Mouse (Mus musculus) intestine, postnatal 0 days (tissue): ENCODE measurements around the gene 1500015O10Rik. TPM values are rescaled to one million over a fixed set of nuclear protein-coding genes. Genes with fewer than 3 reads are reported as not detected.
A peak's percentile ranks its signal among the peaks of the same experiment; 100 is the strongest.

Source experiments
- ATAC-seq: fragments of 200-750 bp; cut with Nextera tagmentation; 2 replicates; pipeline ENCODE4 v1.8.0; 2017; ENCODE audit warnings: mild to moderate bottlenecking, moderate TSS enrichment, moderate library complexity
- H3K27ac ChIP-seq: fragments of 300-500 bp; sonication (generic); 2 replicates; pipeline ENCODE4 v1.5.1; 2014; ENCODE audit warnings: mild to moderate bottlenecking, low read depth, low read length, moderate library complexity
- H3K27me3 ChIP-seq: fragments of 300-500 bp; sonication (generic); replicated peaks from 2 replicates; pipeline ENCODE4 v1.6.1; 2014; ENCODE audit warnings: low read length, mixed read lengths; ENCODE audit not compliant: control insufficient read depth, insufficient read depth
- H3K36me3 ChIP-seq: fragments of 300-500 bp; sonication (generic); 2 replicates; pipeline ENCODE4 v1.6.1; 2014; ENCODE audit warnings: mild to moderate bottlenecking, moderate library complexity; ENCODE audit not compliant: control insufficient read depth, insufficient read depth
- H3K4me1 ChIP-seq: fragments of 300-500 bp; sonication (generic); replicated peaks from 2 replicates; pipeline ENCODE4 v1.6.1; 2014; ENCODE audit warnings: antibody characterized with exemption, low read length, mixed read lengths; ENCODE audit not compliant: control insufficient read depth, insufficient read depth
- H3K4me2 ChIP-seq: fragments of 300-500 bp; sonication (generic); replicated peaks from 2 replicates; pipeline ENCODE4 v1.6.1; 2014; ENCODE audit warnings: low read depth, mild to moderate bottlenecking, moderate library complexity
- H3K4me3 ChIP-seq: fragments of 300-500 bp; sonication (generic); 2 replicates; pipeline ENCODE4 v1.5.1; 2014; ENCODE audit warnings: low read depth, low read length
- H3K9ac ChIP-seq: fragments of 300-500 bp; sonication (generic); 2 replicates; pipeline ENCODE4 v1.6.1; 2014; ENCODE audit warnings: mild to moderate bottlenecking, low read depth, low read length
- H3K9me3 ChIP-seq: fragments of 300-500 bp; sonication (generic); 2 replicates; pipeline ENCODE4 v1.6.1; 2016; ENCODE audit warnings: mixed run types; ENCODE audit not compliant: control insufficient read depth
- CTCF ChIP-seq: sonication (generic); IDR thresholded peaks from 2 replicates; pipeline ENCODE4 v1.5.1; 2016; ENCODE audit warnings: low read depth, mild to moderate bottlenecking, control low read depth, antibody characterized with exemption, moderate library complexity
- WGBS: fragments of 180-500 bp; shearing (Covaris S2); extraction: QIAGEN DNeasy Blood & Tissue Kit; methylation state at CpG from one replicate; pipeline ENCODE4 v1.1.7; 2014; 5-methylcytosine and 5-hydroxymethylcytosine counted together
- polyA plus RNA-seq: library from polyadenylated mRNA; unstranded; fragments of >200 nt; fragmentation: Nextera tagmentation; extraction: Ambion mirVana; gene quantifications from 2 replicates; pipeline ENCODE4 v1.2.1, GENCODE M21; 2015

The 1500015O10Rik gene
- polyA plus RNA-seq, result 4.3 and 4.4 TPM in 2 replicates

- no peaks in the 10 kb centered on the region for H3K4me1 ChIP-seq
- ATAC-seq, result no peak
- H3K36me3 ChIP-seq, result no peaks in the 10 kb centered on the region
- no peaks in the 10 kb centered on the region for H3K27me3 ChIP-seq
- no peak within 1 kb of the TSS for H3K9ac ChIP-seq
- 64% methylated on average over 16 of the region's 16 CpGs for WGBS
- no peak within 1 kb of the TSS for H3K4me3 ChIP-seq
- H3K9me3 ChIP-seq, result no peaks in the 10 kb centered on the region
- H3K27ac ChIP-seq, result no peak within 1 kb of the TSS
- H3K4me2 ChIP-seq, result no peak within 1 kb of the TSS
- TF ChIP-seq CTCF, result 0 out of 2 replicates have a peak, but pooled peaks have one; percentile 3
Observed at GRCm38 (mm10) chr1:43730491-43730924, at the start of gene 1500015O10Rik. TSS of gene 1500015O10Rik (plus strand) at chr1:43730602.

GRCm38 (mm10) chr1:43689983-43690382 lies 40.4 kb upstream of the 1500015O10Rik start:
- no peak overlapping the region for H3K4me2 ChIP-seq
- no peak for ATAC-seq
- 94% methylated on average over 13 of the region's 13 CpGs for WGBS

GRCm38 (mm10) chr1:43690507-43690906 lies 39.9 kb upstream of the 1500015O10Rik start:
- Histone ChIP-seq H3K27me3 (no peaks in the 10 kb centered on the region), H3K27ac (no peak overlapping the region), H3K9ac (no peak overlapping the region), H3K9me3 (no peaks in the 10 kb centered on the region), H3K4me1 (no peaks in the 10 kb centered on the region), H3K36me3 (no peaks in the 10 kb centered on the region), H3K4me2 (no peak overlapping the region), H3K4me3 (no peak overlapping the region)
- TF ChIP-seq CTCF, result no peak
- 95% methylated on average over 15 of the region's 15 CpGs for WGBS
- ATAC-seq, result no peak

More at GRCm38 (mm10) chr1:43689983-43690382, 40.4 kb upstream of the 1500015O10Rik start:
- H3K4me1 ChIP-seq, result no peaks in the 10 kb centered on the region
- H3K9ac ChIP-seq, result no peak overlapping the region
- TF ChIP-seq CTCF, result no peak
- no peaks in the 10 kb centered on the region for H3K36me3 ChIP-seq
- H3K9me3 ChIP-seq, result no peaks in the 10 kb centered on the region
- no peak overlapping the region for H3K4me3 ChIP-seq
- no peaks in the 10 kb centered on the region for H3K27me3 ChIP-seq
- H3K27ac ChIP-seq, result no peak overlapping the region

GRCm38 (mm10) chr1:43694076-43694475 lies 36.3 kb upstream of the 1500015O10Rik start:
- H3K27me3 ChIP-seq, result no peaks in the 10 kb centered on the region
- H3K9me3 ChIP-seq, result no peaks in the 10 kb centered on the region
- TF ChIP-seq CTCF, result no peak
- WGBS, result 85% methylated on average over 3 of the region's 3 CpGs
- H3K9ac ChIP-seq, result no peak overlapping the region
- no peaks in the 10 kb centered on the region for H3K4me1 ChIP-seq
- H3K36me3 ChIP-seq, result no peaks in the 10 kb centered on the region
- no peak overlapping the region for H3K4me3 ChIP-seq
- no peak for ATAC-seq
- H3K4me2 ChIP-seq, result no peak overlapping the region
- H3K27ac ChIP-seq, result no peak overlapping the region

GRCm38 (mm10) chr1:43694851-43695545 lies 35.4 kb upstream of the 1500015O10Rik start:
- 32% methylated on average over 6 of the region's 6 CpGs for WGBS
- ATAC-seq, result no peak
- no peaks in the 10 kb centered on the region for H3K9me3 ChIP-seq
- no peak overlapping the region for H3K4me2 ChIP-seq
- no peaks in the 10 kb centered on the region for H3K4me1 ChIP-seq
- H3K9ac ChIP-seq, result no peak overlapping the region
- H3K27me3 ChIP-seq, result no peaks in the 10 kb centered on the region
- H3K27ac ChIP-seq, result no peak overlapping the region
- no peaks in the 10 kb centered on the region for H3K36me3 ChIP-seq
- no peak for TF ChIP-seq CTCF
- H3K4me3 ChIP-seq, result no peak overlapping the region

GRCm38 (mm10) chr1:43698577-43699000 lies 31.8 kb upstream of the 1500015O10Rik start:
- Histone ChIP-seq H3K4me3 (no peak overlapping the region), H3K36me3 (no peaks in the 10 kb centered on the region), H3K4me1 (no peaks in the 10 kb centered on the region), H3K4me2 (no peak overlapping the region), H3K27me3 (no peaks in the 10 kb centered on the region), H3K9me3 (no peaks in the 10 kb centered on the region), H3K9ac (no peak overlapping the region), H3K27ac (no peak overlapping the region)
- ATAC-seq, result no peak
- TF ChIP-seq CTCF, result no peak
- WGBS, result 25% methylated on average over 4 of the region's 4 CpGs
